Mouse (Mus musculus) NIH3T3 (cell line): ENCODE measurements around the gene Mpp6.
A peak's percentile ranks its signal among the peaks of the same experiment; 100 is the strongest.

Experiments used
- DNase-seq: peaks from one replicate; pipeline ENCODE4 v3.0.0-alpha.2; 2012; ENCODE audit warnings: low read depth

The Mpp6 gene

DNA sequence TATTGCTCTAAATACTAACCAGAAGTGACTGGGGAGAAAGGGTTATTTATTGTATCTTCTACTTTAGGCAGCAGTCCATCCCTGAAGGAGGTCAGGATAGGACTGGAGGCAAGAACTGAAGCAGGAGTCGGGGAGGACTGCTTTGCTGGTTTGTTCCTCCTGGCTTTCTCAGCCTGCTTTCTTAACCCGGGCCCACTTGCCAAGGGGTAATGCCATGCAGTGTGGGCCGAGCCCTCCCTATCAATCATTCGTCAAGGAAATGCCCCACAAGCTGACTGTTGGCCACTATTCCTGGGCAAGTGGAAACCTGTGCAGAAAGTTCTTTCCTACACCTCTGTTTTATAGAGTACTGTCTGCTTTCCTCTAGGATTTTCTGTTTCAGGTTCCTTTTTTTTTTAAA is 39.3 kb downstream of the Mpp6 start:
- DNase-seq, result no peak

- DNase-seq, result no peak
These were observed 49.8 kb downstream of the Mpp6 start for GRCm38 (mm10) chr6:50159842-50160241.

- DNase-seq, result no peak
These were observed 53.0 kb downstream of the Mpp6 start for GRCm38 (mm10) chr6:50163013-50163412.

- no peak for DNase-seq
These were observed 58.8 kb downstream of the Mpp6 start for GRCm38 (mm10) chr6:50168821-50169220.

- no peak for DNase-seq
These were observed 59.7 kb downstream of the Mpp6 start for GRCm38 (mm10) chr6:50169771-50170170.

- no peak for DNase-seq
These were observed 65.7 kb downstream of the Mpp6 start for GRCm38 (mm10) chr6:50175736-50176135.

GRCm38 (mm10) chr6:50180189-50180588 is 70.1 kb downstream of the Mpp6 start:
- peak; percentile 64 for DNase-seq

DNA sequence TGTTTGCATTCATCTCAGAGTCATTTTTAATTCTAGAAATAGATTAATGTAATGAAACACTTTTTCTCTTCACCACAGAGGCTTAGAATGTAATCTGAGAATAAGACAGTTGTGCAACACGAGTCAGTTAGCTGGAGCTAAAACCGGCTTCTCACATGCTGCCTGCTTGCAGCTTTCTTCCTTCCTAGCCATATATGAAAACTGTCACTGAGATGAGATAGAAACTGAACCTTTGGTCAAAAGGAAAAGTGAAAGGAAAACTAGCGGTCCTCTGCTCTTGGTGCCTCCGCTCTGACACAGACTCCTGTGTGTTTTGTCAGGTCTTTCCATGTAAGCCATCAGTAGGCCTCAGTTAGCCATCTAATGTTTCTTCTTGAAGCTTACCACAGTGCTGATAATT is 77.9 kb downstream of the Mpp6 start:
- peak; percentile 75 for DNase-seq

- no peak for DNase-seq
These were observed 79.3 kb downstream of the Mpp6 start for GRCm38 (mm10) chr6:50189376-50189775.

GRCm38 (mm10) chr6:50191605-50192004 is 81.6 kb downstream of the Mpp6 start:
- DNase-seq, result peak; percentile 52

GRCm38 (mm10) chr6:50192169-50192568 is 82.1 kb downstream of the Mpp6 start:
- DNase-seq, result no peak

DNA sequence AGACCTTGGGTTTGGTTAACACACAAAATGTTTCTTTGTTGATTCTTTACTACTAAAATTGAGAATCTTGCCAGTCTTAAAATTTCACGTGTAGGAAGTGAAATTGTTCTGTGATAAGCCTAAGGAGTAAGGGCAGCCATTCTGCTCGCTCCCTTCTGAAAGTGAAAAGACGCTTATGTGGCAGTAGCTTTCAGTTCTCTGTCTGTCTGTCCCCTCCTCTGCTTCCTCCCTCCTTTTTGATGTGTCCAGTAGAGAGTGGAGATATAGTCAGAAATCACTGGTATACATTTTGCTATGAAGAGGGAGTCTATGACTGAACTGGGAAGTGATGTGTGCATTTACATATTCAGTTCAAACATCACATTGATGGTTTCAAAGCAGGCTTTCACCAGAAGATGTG is 82.8 kb downstream of the Mpp6 start:
- no peak for DNase-seq

- no peak for DNase-seq
These were observed 83.8 kb downstream of the Mpp6 start for GRCm38 (mm10) chr6:50193851-50194250.

- DNase-seq, result no peak
These were observed 94.3 kb downstream of the Mpp6 start for GRCm38 (mm10) chr6:50204356-50204755.

DNA sequence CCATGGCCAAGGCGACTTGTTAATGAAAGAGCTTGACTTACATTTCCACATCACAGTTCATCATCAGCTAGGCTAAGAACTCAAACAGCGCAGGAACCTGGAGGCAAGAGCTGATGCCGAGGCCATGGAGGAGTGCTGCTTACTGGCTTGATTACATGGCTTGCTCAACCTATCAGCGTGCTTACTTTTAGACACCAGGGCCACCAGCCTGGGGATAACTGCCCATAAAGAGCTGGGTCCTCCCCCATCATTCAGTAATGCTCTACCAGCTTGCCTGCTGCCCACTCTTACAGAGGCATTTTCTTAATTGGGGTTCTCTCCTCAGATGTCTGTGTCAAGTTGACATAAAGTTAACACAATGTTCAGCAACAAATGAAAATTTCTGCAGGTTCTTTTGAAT is 95.1 kb downstream of the Mpp6 start:
- DNase-seq, result no peak

- no peak for DNase-seq
These were observed 104.8 kb downstream of the Mpp6 start for GRCm38 (mm10) chr6:50214711-50215372.

DNA sequence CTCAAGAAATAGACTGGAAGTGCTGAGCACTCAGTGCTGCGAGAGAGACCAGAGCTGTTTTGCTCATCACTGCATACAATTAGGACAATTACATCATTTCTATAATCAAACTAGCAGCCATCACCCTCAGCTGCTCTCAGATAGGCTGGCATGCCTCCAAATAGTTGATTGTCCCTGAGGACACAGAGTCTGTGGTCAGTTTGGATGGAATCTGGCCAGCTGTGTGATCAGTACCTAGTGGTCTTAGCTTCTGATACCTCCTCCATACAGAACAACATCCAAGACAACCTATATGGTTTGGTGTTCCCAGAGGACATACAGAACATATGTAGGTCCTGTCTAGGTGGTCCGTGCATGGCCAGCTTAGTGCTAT is 105.3 kb downstream of the Mpp6 start:
- peak; percentile 23 for DNase-seq

GRCm38 (mm10) chr6:50215986-50216385 is 105.9 kb downstream of the Mpp6 start:
- DNase-seq, result no peak

DNA sequence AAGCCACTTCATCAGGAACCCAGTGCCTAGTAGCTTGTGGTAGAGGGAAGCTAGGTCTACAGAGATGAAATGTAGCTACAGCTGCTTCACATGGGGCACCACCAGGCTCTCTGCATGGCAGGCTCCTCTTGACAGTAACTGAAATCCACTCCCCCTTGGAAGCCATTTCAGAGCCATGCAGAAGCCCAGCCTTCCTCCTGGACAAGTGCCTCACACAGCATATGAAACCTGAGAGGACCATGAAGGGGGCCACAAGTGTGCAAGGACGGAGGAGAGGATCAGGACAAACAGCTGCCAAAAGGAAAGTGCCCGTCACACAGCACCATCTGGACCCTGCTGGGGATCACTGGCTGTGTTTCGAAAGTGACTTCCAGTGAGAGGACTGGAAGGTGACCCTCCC is 108.6 kb downstream of the Mpp6 start:
- DNase-seq, result no peak

DNA sequence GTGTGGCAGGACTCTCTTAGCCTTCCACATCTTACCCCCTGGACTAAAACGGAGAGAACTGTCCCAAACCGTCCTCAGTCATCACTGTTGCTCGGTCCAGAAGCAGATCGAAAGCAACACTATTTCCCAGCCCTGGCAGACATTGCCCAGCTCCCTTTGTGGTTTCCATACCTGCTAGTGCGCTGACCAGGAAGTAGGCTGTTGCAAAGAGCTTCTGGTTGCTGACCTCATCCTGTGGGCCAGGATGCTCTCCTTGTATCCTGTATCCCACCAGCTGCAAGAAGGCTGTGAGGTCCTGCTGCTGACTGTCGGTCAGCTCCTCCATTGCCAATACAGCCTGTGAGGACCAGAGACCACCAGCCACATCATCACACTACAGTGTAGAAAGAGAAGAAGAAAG is 109.0 kb downstream of the Mpp6 start:
- no peak for DNase-seq

DNA sequence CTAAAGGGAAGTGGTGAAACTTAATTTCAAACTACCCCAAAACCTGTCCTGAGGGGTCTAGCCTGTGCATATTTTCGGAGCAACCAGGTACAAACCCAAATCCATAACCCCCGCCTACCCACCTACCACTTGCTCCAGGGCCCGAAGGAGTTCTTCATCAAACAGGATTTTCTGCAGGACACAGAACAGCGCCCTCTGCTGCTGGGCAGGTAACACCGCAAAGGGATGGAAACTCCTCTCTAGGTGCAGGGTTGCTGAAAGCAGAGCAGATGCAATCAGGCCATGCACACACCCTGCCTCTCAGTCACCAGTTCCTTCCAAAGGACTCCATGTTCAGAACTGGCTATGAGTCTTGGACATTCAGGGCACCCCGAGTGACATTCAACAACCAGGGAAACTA is 110.8 kb downstream of the Mpp6 start:
- DNase-seq, result peak; percentile 42

GRCm38 (mm10) chr6:50222351-50222750 is 112.3 kb downstream of the Mpp6 start:
- DNase-seq, result no peak

DNA sequence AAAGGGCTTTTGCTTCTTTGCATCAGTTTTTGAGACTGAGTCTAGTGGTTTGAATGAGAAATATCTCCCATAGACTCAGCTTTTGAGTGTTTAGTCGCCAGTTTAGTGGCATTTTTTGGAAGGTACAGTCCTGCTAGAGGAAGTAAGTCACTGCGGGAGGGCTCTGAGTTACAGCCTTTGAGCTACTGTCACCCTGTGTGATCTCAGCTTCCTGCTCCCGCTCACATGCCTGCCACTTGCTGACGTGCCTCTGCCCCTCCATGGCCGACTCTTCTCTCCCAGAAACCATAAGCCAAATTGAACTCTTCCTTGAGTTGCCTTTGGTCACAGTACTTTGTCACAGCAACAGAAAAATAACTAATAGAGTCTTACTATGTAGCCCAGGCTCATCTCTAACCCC is 112.9 kb downstream of the Mpp6 start:
- DNase-seq, result no peak

- DNase-seq, result no peak
These were observed 113.6 kb downstream of the Mpp6 start for GRCm38 (mm10) chr6:50223606-50224005.

DNA sequence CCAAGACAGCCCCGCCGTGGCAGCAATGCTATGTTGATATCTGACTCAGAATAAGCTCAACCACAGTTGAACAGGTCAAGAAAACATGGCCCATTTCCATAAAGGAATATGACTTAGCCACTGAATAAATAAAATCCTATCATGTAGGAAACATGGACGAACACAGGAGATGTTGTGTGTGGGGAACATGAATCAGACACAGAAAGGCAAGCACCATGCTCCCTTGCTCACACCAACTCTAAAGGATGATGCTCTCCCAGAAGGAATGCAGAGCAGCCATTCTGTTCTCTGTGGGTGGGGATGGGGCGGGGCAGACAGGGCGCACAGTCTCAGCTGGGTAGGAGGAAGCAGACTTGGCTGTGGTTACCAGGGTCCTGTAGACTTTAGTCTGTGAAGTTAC is 115.2 kb downstream of the Mpp6 start:
- DNase-seq, result peak; percentile 78
